Mouse (Mus musculus): ENCODE data around the gene Hagh.
A peak's percentile ranks its signal among the peaks of the same experiment; 100 is the strongest.

Hagh gene

DNA sequence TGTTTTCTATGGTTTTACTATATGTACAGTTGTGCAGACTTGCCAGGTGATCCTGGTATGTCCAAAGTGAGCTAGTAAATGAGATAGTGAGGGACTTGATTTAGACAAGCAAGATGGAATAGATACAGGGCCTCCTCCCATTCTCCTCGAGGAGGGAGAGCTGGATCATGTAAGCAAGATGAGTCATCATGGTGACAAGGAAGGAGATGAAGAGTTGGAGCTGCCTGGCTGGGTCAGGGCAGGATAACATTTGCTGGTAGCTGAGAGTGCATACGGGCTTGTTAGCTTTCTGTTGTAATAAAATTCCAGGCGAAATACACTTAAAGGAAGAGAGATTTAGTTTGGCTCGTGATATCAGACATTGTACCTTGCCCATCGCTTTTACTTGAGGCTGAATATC, 398 bp downstream of the Hagh start:
- no peak for TF ChIP-seq GATA4 (IDR thresholded peaks at IDR 0.05; ENCODE audit: insufficient replicate concordance, low read length)

DNA sequence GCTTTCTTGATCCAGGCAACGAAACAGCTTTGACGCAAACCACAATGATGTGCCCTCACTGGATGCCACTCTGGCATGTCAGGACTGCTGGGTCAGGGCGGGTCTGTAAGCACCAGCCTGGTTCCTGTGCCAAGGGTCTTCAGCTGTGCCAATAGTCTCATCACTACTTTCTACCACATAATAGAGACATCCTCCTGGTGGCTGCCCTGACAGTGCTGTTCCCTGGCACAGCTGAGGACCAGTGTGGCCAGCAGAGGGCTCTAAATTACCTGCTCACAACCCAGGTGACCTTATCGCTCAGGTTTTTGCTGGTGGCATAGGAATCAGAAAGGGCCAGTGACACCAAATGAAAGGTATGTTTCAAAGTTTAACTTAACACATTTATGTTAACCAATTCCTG, 1.2 kb downstream of the Hagh start:
- TF ChIP-seq GATA4 (IDR thresholded peaks at IDR 0.05; ENCODE audit: insufficient replicate concordance, low read length): no peak

DNA sequence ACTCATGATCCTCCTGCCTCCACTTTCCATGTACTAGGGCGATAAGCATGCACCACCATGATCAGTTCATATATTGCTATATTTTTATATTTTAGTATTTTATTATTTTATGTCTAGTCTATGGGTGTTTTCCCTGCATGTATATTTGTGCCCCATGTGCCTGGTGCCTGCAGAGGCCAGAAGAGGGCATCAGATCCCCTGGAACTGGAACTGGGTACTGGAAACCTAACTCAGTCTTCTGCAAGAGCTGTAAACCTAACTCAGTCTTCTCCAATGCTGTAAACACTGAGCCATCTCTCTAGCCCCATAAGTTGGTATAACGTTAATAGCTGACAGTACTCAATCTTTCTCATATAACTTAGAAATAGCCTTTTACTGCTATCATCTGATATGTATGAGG, 2.7 kb downstream of the Hagh start:
- TF ChIP-seq GATA4 (IDR thresholded peaks at IDR 0.05; ENCODE audit: insufficient replicate concordance, low read length): no peak

- no peak for TF ChIP-seq GATA4 (IDR thresholded peaks at IDR 0.05; ENCODE audit: insufficient replicate concordance, low read length)
These were observed 4.6 kb downstream of the Hagh start for GRCm38 (mm10) chr17:24844525-24844924.

DNA sequence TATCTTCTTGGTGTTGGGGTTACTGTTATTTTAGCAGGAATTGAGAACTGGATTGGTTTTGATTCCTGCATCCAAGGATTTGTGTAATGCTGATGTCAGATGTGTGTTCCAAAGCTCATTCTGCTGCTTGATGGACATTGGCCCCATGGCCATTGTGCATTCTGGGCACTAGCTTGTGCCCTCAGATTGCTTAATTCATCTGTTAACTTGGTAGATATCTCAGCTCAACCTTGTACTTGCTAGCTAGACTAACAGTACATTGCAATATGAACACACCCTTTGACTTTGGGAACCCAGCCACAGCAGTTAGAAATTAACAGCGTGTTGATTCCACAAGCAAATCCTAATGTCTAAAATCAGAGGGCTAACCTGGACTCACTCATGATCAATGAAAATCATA, 7.4 kb downstream of the Hagh start:
- TF ChIP-seq GATA4 (IDR thresholded peaks at IDR 0.05; ENCODE audit: insufficient replicate concordance, low read length): peak; percentile 75; the same call in 1 of the 2 replicates

- no peak for TF ChIP-seq GATA4 (IDR thresholded peaks at IDR 0.05; ENCODE audit: insufficient replicate concordance, low read length)
These were observed 8.7 kb downstream of the Hagh start for GRCm38 (mm10) chr17:24848600-24849031.

GRCm38 (mm10) chr17:24849733-24850064, 9.8 kb downstream of the Hagh start:
- TF ChIP-seq GATA4 (IDR thresholded peaks at IDR 0.05; ENCODE audit: insufficient replicate concordance, low read length): no peak

DNA sequence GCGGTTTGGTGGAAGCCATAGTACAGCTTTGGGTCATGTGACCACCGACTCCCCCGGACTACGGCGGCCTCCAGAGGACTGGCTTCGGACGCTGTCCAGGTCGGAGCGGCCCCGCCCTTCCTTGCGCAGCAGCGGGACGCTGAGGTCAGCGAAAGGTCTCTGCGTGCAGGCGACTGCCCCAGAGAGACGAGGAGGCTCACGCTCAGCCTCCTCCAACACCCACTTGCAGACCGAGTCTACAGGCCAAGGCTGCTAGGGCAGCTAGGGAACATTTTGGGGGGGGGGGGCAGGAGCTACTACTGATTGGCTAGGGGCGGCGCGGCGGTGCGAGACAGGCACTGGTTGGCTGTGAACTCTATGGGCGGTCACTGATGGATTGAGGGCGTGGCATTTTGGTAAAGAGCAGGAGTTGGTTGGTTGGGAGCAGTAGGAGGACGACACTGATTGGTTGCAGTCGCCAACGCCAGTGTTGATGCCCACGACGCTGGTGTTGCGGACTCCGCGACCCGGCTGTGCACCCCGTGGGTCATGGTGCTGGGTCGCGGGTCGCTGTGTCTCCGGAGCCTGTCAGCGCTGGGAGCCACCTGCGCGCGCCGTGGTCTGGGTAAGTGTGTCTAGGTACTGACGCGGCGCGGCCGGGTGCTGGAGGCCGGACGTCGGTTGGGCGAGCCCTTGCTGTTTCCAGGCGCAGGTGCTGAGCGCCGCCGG, 10.3 kb downstream of the Hagh start, which contains the start of gene Fahd1:
Gene Fahd1, minus strand, starts transcription at position 300 of the 708 bp plus-strand sequence.
- peak; percentile 63; the same call in 1 of the 2 replicates for TF ChIP-seq GATA4 (IDR thresholded peaks at IDR 0.05; ENCODE audit: insufficient replicate concordance, low read length)

- TF ChIP-seq GATA4 (IDR thresholded peaks at IDR 0.05; ENCODE audit: insufficient replicate concordance, low read length): no peak
These were observed 10.8 kb downstream of the Hagh start for GRCm38 (mm10) chr17:24850773-24851127.

GRCm38 (mm10) chr17:24851381-24852125, 11.6 kb downstream of the Hagh start:
- no peak for TF ChIP-seq GATA4 (IDR thresholded peaks at IDR 0.05; ENCODE audit: insufficient replicate concordance, low read length)

DNA sequence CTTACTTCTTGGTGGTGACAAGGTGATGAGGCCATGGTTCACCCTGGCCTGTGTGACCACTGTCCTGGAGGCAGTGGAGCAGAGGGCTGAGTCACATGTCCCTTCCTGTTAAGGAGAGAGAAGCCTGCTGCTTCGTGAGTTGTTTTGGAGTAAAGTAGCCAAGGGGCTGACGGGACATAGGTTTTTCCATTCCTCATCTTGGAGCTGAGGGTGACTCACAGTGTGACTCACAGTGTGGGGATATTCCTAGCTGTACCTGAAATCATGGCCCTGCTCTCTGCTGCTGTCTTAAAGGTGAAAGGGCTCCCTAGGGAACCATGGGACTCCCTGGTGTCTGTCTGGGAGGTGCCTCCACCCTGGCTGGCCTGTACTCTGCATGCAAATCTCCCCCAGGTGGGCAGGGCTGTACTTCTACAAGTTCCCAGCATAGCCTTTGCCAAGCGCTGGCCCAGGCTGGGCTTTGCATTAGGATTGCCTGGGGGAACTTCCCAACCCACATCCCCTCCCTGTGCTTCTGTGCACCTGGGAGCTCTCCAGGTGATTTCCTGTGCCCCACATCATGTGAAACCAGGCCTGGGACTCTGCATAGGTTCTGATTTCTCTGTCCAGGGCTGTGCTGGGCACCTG, 16.0 kb downstream of the Hagh start:
- no peak for TF ChIP-seq GATA4 (IDR thresholded peaks at IDR 0.05; ENCODE audit: insufficient replicate concordance, low read length)

- TF ChIP-seq GATA4 (IDR thresholded peaks at IDR 0.05; ENCODE audit: insufficient replicate concordance, low read length): no peak
These were observed 16.6 kb downstream of the Hagh start for GRCm38 (mm10) chr17:24856589-24856988.

- no peak for TF ChIP-seq GATA4 (IDR thresholded peaks at IDR 0.05; ENCODE audit: insufficient replicate concordance, low read length)
These were observed 18.0 kb downstream of the Hagh start for GRCm38 (mm10) chr17:24857831-24858470.

GRCm38 (mm10) chr17:24858967-24859366, 19.0 kb downstream of the Hagh start:
- TF ChIP-seq GATA4 (IDR thresholded peaks at IDR 0.05; ENCODE audit: insufficient replicate concordance, low read length): no peak

DNA sequence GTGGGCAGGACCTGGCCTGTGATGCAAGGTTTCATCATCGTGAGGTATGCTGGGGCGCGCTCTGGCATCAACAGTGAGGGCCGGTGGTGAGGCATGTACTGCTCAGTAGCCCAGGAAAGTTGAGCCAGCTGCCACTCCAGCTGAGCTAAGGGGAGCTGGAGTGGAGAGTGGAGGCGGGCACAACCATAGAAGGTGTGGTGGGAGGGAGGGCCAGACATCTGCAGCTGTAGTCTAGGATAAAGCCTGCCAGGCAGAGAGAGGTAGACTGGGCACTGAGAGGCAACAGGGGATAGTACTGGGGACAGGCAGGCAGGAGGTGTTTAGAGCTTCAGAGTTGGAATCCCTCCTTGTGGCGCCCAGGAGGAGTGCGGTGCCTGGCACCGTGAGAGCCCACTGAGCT, 20.1 kb downstream of the Hagh start:
- TF ChIP-seq GATA4 (IDR thresholded peaks at IDR 0.05; ENCODE audit: insufficient replicate concordance, low read length): no peak

- no peak for TF ChIP-seq GATA4 (IDR thresholded peaks at IDR 0.05; ENCODE audit: insufficient replicate concordance, low read length)
These were observed 21.8 kb downstream of the Hagh start for GRCm38 (mm10) chr17:24861785-24862184.

All from liver, adult (tissue).